Mouse (Mus musculus): ENCODE results near the gene Ogfod2. TPM values are rescaled to one million over a fixed set of nuclear protein-coding genes. Genes with fewer than 3 reads are reported as not detected.

The Ogfod2 gene
- 13.9 and 14.7 TPM in 2 replicates for polyA plus RNA-seq (2012; rRNA removed)

DNA sequence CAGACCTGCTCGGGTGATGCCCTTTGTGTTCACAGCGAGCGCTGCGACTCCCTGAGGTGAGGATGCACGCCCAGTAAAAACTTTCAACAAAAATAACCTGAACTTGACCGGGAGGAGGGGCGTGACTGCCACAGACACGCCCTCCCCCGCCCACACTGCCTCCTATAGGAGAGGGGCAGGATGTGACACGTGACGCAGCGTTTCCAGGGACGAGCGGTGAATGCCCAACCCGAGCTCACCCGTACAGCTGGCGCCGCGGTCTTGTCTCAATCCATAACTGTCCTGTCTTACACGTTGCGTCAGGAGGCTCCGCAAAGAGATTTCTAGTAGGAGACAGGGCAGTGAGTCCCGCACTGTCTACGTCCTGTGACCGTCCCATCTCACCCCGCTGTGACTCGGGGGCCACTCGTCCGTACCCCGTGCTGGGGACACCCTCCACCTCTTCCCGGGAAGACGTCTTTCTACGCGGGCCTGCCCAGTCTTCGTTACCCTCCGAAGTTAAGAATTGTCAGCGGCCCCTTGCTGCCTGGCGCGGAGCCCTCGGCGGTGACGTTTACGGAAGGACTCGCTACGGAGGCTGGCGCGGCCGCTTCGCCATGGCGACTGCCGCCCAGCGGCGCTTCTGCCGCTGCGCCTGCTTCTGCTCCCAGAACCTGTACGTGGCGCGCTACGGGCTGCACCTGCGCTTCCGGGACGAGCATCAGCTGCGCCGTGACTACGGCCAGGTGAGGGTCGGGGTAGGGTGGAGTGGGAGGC lies at the start of gene Ogfod2:
Gene Ogfod2, plus strand, starts transcription at position 556 of the 756 bp plus-strand sequence.

GRCm38 (mm10) chr5:124095596-124096232 lies 16.4 kb upstream of the Ogfod2 start, which contains the start of gene Abcb9:
TSS of gene Abcb9 (minus strand) at chr5:124095798.

GRCm38 (mm10) chr5:124115990-124116845 lies 4.1 kb downstream of the Ogfod2 start, which contains the start of gene Arl6ip4:
TSS of gene Arl6ip4 (plus strand) at chr5:124116089.

Other genes starting within 250 kb of the Ogfod2 start
- 0.87 and 1.2 TPM in 2 replicates for gene Hcar2, start 246.8 kb upstream of the Ogfod2 start, polyA plus RNA-seq (2012; rRNA removed)
- 0.13 and 0.20 TPM in 2 replicates for gene Hcar1, start 232.3 kb upstream of the Ogfod2 start, polyA plus RNA-seq (2012; rRNA removed)
- 13.1 and 13.6 TPM in 2 replicates for gene Denr, start 205.1 kb upstream of the Ogfod2 start, polyA plus RNA-seq (2012; rRNA removed)
- 0.35 and 0.64 TPM in 2 replicates for gene Gm43518, start 184.9 kb upstream of the Ogfod2 start, polyA plus RNA-seq (2012; rRNA removed)
- 2.7 and 3.3 TPM in 2 replicates for gene Ccdc62, start 181.6 kb upstream of the Ogfod2 start, polyA plus RNA-seq (2012; rRNA removed)
- gene Hip1r, start 138.7 kb upstream of the Ogfod2 start, polyA plus RNA-seq (2012; rRNA removed) = 11.7 and 14.7 TPM in 2 replicates
- gene Vps37b, start 80.0 kb upstream of the Ogfod2 start, polyA plus RNA-seq (2012; rRNA removed) = 12.8 and 15.4 TPM in 2 replicates
- 2.3 and 2.5 TPM in 2 replicates for gene Abcb9, start 16.5 kb upstream of the Ogfod2 start, polyA plus RNA-seq (2012; rRNA removed)
- gene Arl6ip4, start 3.8 kb downstream of the Ogfod2 start, polyA plus RNA-seq (2012; rRNA removed) = 35.2 and 39.3 TPM in 2 replicates
- 9.7 and 12.4 TPM in 2 replicates for gene Pitpnm2, start 137.5 kb downstream of the Ogfod2 start, polyA plus RNA-seq (2012; rRNA removed)
- gene Mphosph9, start 215.7 kb downstream of the Ogfod2 start, polyA plus RNA-seq (2012; rRNA removed) = 2.2 and 2.7 TPM in 2 replicates
- 3.8 and 3.9 TPM in 2 replicates for gene 2810006K23Rik, start 215.8 kb downstream of the Ogfod2 start, polyA plus RNA-seq (2012; rRNA removed)